Mouse (Mus musculus) spleen, embryonic (tissue): ENCODE data around the gene Gm12794.
"Not testable (repeated sequence)": the region's sequence is repeated elsewhere in the genome, so short reads cannot be mapped to it uniquely, and the experiment has no call there.

Experiments used
- CTCF ChIA-PET: fragments of 350-600 bp; sonication (Branson Sonifier 250); formaldehyde crosslinking; loops from one replicate; lab custom pipeline; 2022; lab: Charles Lee

Gm12794 gene

DNA sequence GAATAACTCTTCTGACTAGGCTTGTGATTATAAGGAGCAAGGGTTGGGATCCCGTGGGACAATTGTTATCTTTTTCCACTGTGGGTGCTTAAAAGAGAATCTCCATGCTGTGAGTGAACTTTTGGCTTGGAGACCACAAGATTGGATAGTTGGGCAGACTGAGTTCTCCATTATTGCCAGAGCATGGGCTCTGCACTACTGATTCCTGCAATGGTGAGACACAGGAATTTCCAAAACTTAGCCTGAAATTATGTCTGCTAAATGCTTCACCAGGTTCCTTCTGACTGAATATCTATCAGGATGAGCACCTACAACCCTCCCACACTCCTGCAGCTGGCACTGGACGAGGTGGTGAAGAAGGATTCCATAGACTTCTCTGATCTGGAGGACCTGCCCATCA, at the start of gene Gm12794:
Gm12794 (plus strand) TSS at position 301 of the 400 bp plus-strand sequence.
- CTCF ChIA-PET = not testable (repeated sequence)

DNA sequence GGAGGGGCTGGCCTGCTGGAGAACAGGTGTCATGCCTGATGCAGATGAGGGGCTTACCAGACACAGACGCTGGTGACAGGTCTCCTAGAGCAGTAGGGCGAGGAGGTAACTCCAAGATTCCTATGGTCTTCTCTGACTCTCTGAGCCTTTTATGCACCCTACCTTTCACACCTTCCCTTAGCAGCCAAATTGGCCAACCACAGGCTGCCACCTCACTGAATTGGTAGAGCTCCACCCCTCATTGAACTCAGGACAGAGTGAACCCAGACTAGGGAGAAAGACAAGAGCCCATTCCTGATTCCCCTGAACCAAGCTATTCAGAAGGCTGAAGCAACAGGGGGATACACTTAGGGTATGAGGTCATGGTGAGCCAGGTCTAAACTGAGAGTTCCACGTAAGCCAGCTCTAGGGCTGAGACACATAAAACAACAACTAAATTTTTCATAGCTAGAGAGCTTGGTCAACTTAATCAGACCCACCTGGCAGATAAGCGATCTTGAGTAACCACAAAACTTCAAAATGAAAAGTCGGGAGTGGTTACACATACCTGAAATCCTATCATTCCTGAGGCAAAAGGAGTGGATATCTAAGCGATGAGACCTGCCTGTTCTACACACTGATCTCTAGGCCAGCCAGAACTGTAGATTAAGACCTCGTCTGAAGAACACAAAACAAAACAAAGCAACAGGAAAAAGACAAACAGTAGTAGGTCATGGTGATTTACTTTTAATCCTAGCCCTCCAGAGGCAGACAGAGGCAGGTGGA, 46.4 kb upstream of the Gm12794 start, which contains the start of gene C130073F10Rik:
C130073F10Rik (minus strand) TSS at position 134 of the 765 bp plus-strand sequence.
- CTCF ChIA-PET = no interaction called here

GRCm38 (mm10) chr4:101908821-101909220, 31.4 kb upstream of the Gm12794 start, which contains the start of gene Gm12800:
Gene Gm12800 (plus strand): TSS chr4:101909121.
- CTCF ChIA-PET = not testable (repeated sequence)

- CTCF ChIA-PET = not testable (repeated sequence)
Observed at GRCm38 (mm10) chr4:101980949-101981348, 40.7 kb downstream of the Gm12794 start, which contains the start of gene Gm12790. Gene Gm12790 (minus strand): TSS chr4:101981049.

- CTCF ChIA-PET = no interaction called here
Observed at GRCm38 (mm10) chr4:101985678-101986077, 45.5 kb downstream of the Gm12794 start.

DNA sequence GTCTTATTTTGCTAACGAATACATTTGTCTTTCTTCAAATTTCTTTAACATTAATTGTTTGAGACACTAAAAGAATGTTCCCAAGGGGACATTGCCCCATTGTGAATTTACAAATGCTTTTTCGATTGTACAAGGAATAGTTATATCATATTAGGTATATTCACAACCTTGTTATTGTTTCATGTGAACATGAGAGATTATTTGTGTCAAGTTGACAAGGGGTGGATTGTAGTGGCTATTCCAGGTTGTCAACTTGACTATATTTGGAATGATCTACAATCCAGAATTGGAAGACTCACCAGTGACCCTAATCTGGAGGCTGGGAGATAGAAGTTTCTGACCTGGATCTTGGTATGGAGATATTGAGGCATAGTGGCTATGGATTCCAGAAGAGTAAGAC, 46.1 kb downstream of the Gm12794 start, which contains the start of gene Gm12789:
Gm12789 (plus strand) TSS at position 301 of the 400 bp plus-strand sequence.
- CTCF ChIA-PET = not testable (repeated sequence)
